Mouse (Mus musculus) C2C12 (cell line): ENCODE results near the gene Atox1. TPM values are rescaled to one million over a fixed set of nuclear protein-coding genes. Genes with fewer than 3 reads are reported as not detected.

Source experiments
- H3K27me3 ChIP-seq: one replicate; pipeline ENCODE4 v1.6.1; 2011; ENCODE audit not compliant: control insufficient read depth, insufficient read depth, insufficient read length
- H3K36me3 ChIP-seq: one replicate; pipeline ENCODE4 v1.6.1; 2011; ENCODE audit not compliant: control insufficient read depth, insufficient read depth
- H3K4me3 ChIP-seq: one replicate; pipeline ENCODE4 v1.5.1; 2011; ENCODE audit warnings: mild to moderate bottlenecking, control low read depth; ENCODE audit not compliant: poor library complexity, insufficient read depth, severe bottlenecking
- H3K79me2 ChIP-seq: one replicate; pipeline ENCODE4 v1.6.1; 2011; ENCODE audit not compliant: control insufficient read depth, insufficient read depth
- H3K79me3 ChIP-seq: one replicate; pipeline ENCODE4 v1.6.1; 2011; ENCODE audit warnings: low read depth, control low read depth
- H3ac ChIP-seq: one replicate; pipeline ENCODE3; 2011; ENCODE audit warnings: low read depth; ENCODE audit not compliant: control insufficient read depth, insufficient read length
- CEBPB ChIP-seq: IDR thresholded peaks from one replicate; pipeline ENCODE4 v1.6.1; 2011; ENCODE audit warnings: low read depth, mild to moderate bottlenecking, control low read depth, moderate library complexity
- CTCF ChIP-seq: IDR thresholded peaks from one replicate; pipeline ENCODE4 v1.5.1; 2011; ENCODE audit not compliant: control insufficient read depth, insufficient read depth, insufficient read length
- FOSL1 ChIP-seq: IDR thresholded peaks from one replicate; pipeline ENCODE4 v1.8.0; 2011; ENCODE audit warnings: mild to moderate bottlenecking, low read length; ENCODE audit not compliant: poor library complexity, insufficient read depth, severe bottlenecking
- MAX ChIP-seq: IDR thresholded peaks from one replicate; pipeline ENCODE4 v1.6.1; 2011; ENCODE audit warnings: mild to moderate bottlenecking, control low read depth
- MYOD1 ChIP-seq: IDR thresholded peaks from one replicate; pipeline ENCODE4 v1.6.1; 2011; ENCODE audit warnings: low read depth; ENCODE audit not compliant: control insufficient read depth, insufficient read length
- MYOG ChIP-seq: IDR thresholded peaks from one replicate; pipeline ENCODE4 v1.6.1; 2011; ENCODE audit not compliant: control insufficient read depth, insufficient read length; ENCODE audit errors: extremely low read depth
- USF1 ChIP-seq: IDR thresholded peaks from one replicate; pipeline ENCODE4 v1.6.1; 2011; ENCODE audit warnings: low read depth, mild to moderate bottlenecking, control low read depth, moderate library complexity
- polyA plus RNA-seq: library from polyadenylated mRNA; unstranded; fragments of >200 nt; fragmentation: generic; extraction: Trizol; gene quantifications from one replicate; pipeline ENCODE4 v1.2.1, GENCODE M21; 2012; ENCODE audit warnings: missing spikeins

The Atox1 gene
- polyA plus RNA-seq, 1 experiment, result 365 TPM

- no peaks in the 10 kb centered on the region for H3K27me3 ChIP-seq
- peaks cover 45% of the 10 kb centered on the region for H3K79me3 ChIP-seq
- H3ac ChIP-seq, result peak within 1 kb of the TSS; percentile 97
- TF ChIP-seq MAX (peak; percentile 92), FOSL1 (no peak)
- H3K79me2 ChIP-seq, result peaks cover 48% of the 10 kb centered on the region
- peaks cover 34% of the 10 kb centered on the region for H3K36me3 ChIP-seq
- peak within 1 kb of the TSS; percentile 98 for H3K4me3 ChIP-seq
Observed at GRCm38 (mm10) chr11:55469048-55469843, 8.2 kb upstream of the Atox1 start, which contains the start of gene G3bp1. TSS of gene G3bp1 (plus strand) at chr11:55469685.

GRCm38 (mm10) chr11:55468611-55469047, 7.6 kb upstream of the Atox1 start:
- Histone ChIP-seq H3K27me3 (no peaks in the 10 kb centered on the region), H3K4me3 (peak overlapping the region; percentile 39), H3ac (peak overlapping the region; percentile 81), H3K79me2 (peaks cover 42% of the 10 kb centered on the region), H3K36me3 (peaks cover 27% of the 10 kb centered on the region), H3K79me3 (peaks cover 38% of the 10 kb centered on the region)
- no peak for TF ChIP-seq USF1
- TF ChIP-seq CTCF, result no peak
- TF ChIP-seq FOSL1, result no peak
- TF ChIP-seq MYOG, result no peak
- TF ChIP-seq MYOD1, result no peak
- TF ChIP-seq CEBPB, result no peak

GRCm38 (mm10) chr11:55468012-55468411, 7.0 kb upstream of the Atox1 start:
- Histone ChIP-seq H3ac (peak overlapping the region; percentile 81), H3K4me3 (peak overlapping the region; percentile 39), H3K27me3 (no peaks in the 10 kb centered on the region), H3K36me3 (peaks cover 22% of the 10 kb centered on the region), H3K79me2 (peaks cover 36% of the 10 kb centered on the region), H3K79me3 (peaks cover 32% of the 10 kb centered on the region)
- TF ChIP-seq FOSL1 (no peak), CTCF (no peak), MAX (no peak), USF1 (no peak), MYOG (no peak), CEBPB (no peak), MYOD1 (no peak)

- H3K79me2 ChIP-seq, result peaks cover 16% of the 10 kb centered on the region
- no peaks in the 10 kb centered on the region for H3K36me3 ChIP-seq
- peaks cover 7% of the 10 kb centered on the region for H3K79me3 ChIP-seq
- TF ChIP-seq FOSL1 (no peak), USF1 (no peak), MYOG (no peak), MAX (no peak)
- no peaks in the 10 kb centered on the region for H3K27me3 ChIP-seq
- H3K4me3 ChIP-seq, result no peak overlapping the region
- H3ac ChIP-seq, result no peak overlapping the region
Observed at GRCm38 (mm10) chr11:55465177-55465576, 4.1 kb upstream of the Atox1 start.

- H3K4me3 ChIP-seq, result no peak overlapping the region
- H3ac ChIP-seq, result no peak overlapping the region
- peaks cover 16% of the 10 kb centered on the region for H3K79me2 ChIP-seq
- TF ChIP-seq FOSL1, result no peak
- TF ChIP-seq MAX, result no peak
- TF ChIP-seq MYOD1, result no peak
- no peak for TF ChIP-seq CEBPB
- TF ChIP-seq USF1, result no peak
- TF ChIP-seq MYOG, result no peak
- TF ChIP-seq CTCF, result no peak
- H3K79me3 ChIP-seq, result peaks cover 8% of the 10 kb centered on the region
- H3K27me3 ChIP-seq, result no peaks in the 10 kb centered on the region
- H3K36me3 ChIP-seq, result no peaks in the 10 kb centered on the region
Observed at GRCm38 (mm10) chr11:55464707-55465106, 3.7 kb upstream of the Atox1 start.

GRCm38 (mm10) chr11:55462149-55462548, 1.1 kb upstream of the Atox1 start:
- Histone ChIP-seq H3K4me3 (no peak overlapping the region), H3K79me3 (peaks cover 27% of the 10 kb centered on the region), H3K27me3 (no peaks in the 10 kb centered on the region), H3ac (no peak overlapping the region), H3K79me2 (peaks cover 38% of the 10 kb centered on the region), H3K36me3 (no peaks in the 10 kb centered on the region)
- TF ChIP-seq CTCF, result no peak
- TF ChIP-seq MYOD1, result no peak
- no peak for TF ChIP-seq MAX
- no peak for TF ChIP-seq MYOG
- TF ChIP-seq USF1, result no peak
- TF ChIP-seq FOSL1, result no peak
- TF ChIP-seq CEBPB, result no peak
